Mouse (Mus musculus) adrenal gland, postnatal 14 days (tissue): ENCODE measurements at regions not wholly inside any gene's neighbourhood (a gene's known extent, or its start where the extent isn't known, plus 50 kb on each side); places are given as distances from the start of the nearest gene placed in this dataset.

Source experiments
- microRNA-seq, 2 experiments: library from miRNA; unstranded; fragments of <30 nt; microRNA quantifications; one replicate each; pipeline ENCODE4 v1.2.0; 2021

Small RNA genes lying in the stretch of these regions (microRNA-seq; reads per million reads assigned to microRNA genes)
- 154 to 229 reads per million in 2 experiments for gene Mir181a-1
- gene Mir181b-1, result 10.7 to 13.3 reads per million in 2 experiments
